Mouse (Mus musculus) erythroid progenitor cell, adult 5-6 weeks (primary cell): Measurements from ENCODE around the gene Tbc1d10a. TPM values are rescaled to one million over a fixed set of nuclear protein-coding genes. Genes with fewer than 3 reads are reported as not detected.
A peak's percentile ranks its signal among the peaks of the same experiment; 100 is the strongest.

Experiments used
- ATAC-seq: replicated peaks from 2 replicates; pipeline ENCODE4 v1.8.0; 2016; ENCODE audit warnings: moderate number of reproducible peaks, mild to moderate bottlenecking, moderate TSS enrichment, inconsistent platforms; ENCODE audit not compliant: poor library complexity, low FRiP score, severe bottlenecking
- total RNA-seq, 2 experiments: library from RNA; stranded (forward) in 1 of 2; stranded (reverse) in 1 of 2; fragments of 150-400 nt in 1 of 2; fragments of 186-747, 209-891 nt in 1 of 2; gene quantifications; 2 replicates each; pipeline versions ENCODE4 v1.2.3 to v1.2.4; 2015 to 2017; ENCODE audit warnings: low replicate concordance in 2 of 2

The Tbc1d10a gene
- total RNA-seq, 2 experiments from 2014 or later = 2.5 to 4.2 TPM

DNA sequence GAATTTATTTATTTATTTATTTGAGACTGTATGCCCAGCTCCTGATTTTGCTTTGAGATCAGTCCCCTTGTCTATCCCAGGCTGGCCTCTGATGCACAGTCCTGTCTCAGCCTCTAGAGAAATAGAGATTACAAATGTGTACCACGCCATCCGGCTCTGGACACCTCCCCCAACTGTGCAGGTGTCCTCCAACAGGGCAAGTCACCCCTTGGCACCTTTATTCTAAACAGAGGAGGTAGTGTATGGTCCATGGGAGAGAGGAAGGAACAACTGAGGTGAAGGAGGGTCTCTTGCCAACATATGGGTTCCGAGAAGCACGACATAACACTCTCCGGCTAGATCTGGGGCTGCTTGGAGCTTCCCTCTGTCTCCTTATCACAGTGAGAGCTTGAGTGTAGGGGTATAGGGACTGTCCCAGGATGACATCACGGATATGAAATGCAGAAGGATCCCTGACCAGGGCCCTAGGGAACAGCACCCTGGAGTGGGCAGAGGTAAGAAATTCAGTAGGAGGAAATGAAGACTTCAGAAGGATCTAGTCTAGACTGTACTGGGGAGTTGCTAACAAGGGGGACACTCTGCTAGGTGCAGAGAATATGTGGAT lies 48.6 kb downstream of the Tbc1d10a start:
- ATAC-seq = no peak

DNA sequence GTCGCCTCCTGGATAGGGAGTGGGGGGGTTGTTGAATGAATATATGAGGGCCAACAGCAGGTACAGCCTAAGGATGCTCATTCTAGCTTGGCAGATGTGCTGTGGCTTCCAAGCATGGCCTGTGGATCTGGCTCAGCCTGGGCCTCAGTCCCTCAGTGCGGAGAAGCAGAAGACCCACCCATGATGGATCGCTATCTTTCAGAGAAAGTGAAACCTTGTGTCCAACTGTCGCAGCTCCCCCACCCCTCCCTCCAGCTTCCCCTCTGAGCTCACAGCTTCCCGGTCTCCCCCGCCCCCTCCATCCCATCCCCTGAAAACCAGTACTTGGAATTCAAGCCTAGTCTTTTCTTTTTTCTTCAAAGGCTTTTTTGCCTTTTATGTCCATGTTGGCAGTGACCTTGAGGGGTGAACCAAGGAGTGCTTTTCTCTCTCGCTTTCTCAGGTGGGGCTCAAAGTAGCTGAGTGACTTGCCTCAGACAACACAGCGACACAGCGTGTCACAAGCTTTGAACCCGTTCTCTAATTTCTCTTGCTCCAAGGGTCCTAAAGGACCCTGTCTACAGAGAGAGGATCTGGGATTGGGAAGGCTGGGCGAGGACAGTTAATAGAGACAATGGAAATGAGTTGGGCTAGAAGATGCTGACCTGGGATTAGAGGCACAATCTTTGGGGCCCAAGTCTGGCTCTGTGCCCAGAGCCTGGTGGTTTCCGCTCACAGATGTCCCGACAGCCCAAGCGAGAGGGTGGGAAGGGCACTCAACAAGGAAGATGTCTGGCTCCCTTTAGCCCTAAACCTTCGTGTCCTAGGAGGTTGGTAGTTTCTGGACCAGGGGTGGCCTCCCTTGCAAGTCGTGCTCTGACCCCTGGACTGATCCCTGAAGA lies 49.3 kb downstream of the Tbc1d10a start, which contains the start of gene Osm:
Osm (plus strand) TSS at position 756 of the 881 bp plus-strand sequence.
- peak; percentile 56 for ATAC-seq

DNA sequence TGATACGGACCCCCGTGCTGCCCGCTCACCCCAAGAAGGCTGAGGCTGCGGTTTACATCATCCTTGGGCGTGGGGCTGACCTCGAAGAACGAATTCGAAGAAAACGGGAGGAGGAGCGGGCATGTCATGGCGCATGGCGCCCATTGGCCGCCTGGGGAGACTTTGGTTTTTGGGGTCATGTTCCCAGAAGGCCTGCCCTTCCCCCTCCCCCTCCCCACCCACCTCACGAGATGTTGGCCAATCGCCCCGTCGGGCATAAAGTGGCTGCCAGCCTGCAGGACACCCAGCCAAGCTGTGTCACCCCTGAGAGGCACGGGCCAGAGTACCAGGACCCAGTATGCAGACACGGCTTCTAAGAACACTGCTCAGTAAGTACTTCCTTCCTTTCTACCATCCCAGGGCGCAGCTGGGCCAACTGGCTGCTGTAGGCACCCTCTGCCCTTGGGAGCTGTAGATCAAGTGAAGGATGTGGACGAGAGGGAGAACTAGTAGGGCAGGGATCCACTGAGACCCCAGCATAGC lies 50.0 kb downstream of the Tbc1d10a start:
- ATAC-seq = peak; percentile 61

DNA sequence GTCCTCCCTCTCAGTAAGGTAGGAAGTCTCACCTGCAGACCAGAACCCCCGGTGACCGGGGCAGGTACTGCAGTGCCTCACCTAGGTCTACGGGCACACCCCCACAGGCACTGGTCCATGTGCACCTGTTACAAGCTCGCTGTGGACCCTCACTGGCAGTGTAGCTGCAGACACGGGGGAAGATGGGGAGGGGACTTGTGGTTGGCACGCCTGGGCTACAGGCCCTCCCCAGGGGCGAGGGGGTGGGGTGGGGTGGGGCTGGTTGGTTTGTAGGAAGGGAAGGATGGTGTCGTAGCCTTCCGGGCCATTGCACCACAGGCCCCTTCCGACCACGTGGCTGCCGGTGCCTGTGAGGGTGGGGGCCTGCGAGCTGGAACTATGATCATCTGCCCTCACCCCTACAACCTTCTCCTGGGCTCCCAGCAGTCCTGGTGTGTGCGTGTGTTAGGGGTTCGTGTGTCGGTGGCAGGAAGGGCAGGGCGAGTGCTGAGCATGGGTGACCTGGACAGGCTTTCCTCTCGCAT lies 50.9 kb downstream of the Tbc1d10a start:
- no peak for ATAC-seq

DNA sequence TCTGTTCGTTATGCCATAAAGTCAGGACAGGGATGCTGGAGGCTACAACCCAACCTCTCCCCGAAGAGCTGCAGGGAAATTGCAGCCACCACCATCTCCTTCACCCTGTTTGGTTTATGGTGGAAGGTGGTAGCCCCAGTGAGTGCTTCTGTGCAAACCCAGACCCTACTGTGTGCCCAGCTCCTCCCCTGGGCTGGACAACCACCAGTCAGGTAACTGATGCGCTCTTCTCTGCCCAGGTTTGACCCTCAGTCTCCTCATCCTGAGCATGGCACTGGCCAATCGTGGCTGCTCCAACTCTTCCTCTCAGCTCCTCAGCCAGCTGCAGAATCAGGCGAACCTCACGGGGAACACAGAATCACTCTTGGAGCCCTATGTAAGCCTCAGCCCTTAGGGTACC lies 51.6 kb downstream of the Tbc1d10a start:
- no peak for ATAC-seq

DNA sequence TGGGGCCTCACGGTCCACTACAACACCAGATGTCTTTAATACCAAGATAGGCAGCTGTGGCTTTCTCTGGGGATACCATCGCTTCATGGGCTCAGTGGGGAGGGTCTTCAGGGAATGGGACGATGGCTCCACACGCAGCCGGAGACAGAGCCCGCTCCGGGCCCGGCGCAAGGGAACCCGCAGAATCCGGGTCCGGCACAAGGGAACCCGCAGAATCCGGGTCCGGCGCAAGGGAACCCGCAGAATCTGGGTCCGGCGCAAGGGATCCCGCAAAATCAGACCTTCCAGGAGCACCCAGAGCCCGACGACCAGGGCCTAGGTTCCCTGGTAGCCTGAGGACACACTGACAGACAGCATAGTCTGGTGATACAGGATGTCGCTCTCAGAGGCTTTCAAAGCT lies 53.1 kb downstream of the Tbc1d10a start:
- no peak for ATAC-seq

DNA sequence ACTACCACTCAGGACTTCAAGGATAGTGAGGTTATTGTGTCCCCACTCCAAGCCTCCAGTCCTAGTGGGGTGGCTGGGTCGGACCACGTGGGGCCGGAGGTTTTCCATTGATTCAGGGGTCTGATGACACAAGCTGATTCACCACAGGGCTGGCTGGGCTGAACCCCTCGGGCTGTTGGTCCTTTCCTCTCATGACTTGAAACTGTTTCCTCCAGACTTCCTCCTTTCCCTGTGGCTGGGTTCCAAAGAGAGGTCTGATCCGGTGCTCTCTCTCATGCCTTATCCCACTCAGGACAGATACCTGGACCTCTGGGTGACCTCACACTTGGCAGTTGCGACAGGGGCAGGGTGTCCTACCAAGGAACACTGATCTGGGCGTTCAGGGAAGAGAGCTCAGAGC lies 53.6 kb downstream of the Tbc1d10a start:
- ATAC-seq = no peak

DNA sequence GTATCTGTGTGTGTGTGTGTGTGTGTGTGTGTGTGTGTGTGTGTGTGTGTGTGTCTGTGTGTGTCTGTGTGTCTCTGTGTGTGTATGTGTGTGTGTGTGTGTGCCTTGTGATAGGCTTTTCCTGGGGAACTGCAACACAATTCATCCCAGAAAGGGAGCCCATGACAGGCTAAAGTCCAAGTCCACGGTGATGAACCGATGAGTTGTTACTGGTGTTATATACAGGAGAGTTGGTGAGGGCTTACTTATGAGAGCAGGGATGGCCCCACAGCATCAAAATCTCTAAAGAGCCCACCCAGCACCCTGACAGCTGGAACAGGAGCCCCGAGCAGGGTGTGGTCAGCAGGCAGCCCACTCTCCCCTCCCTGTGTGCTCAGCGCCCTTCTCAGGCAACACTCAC lies 54.6 kb downstream of the Tbc1d10a start:
- ATAC-seq = no peak

DNA sequence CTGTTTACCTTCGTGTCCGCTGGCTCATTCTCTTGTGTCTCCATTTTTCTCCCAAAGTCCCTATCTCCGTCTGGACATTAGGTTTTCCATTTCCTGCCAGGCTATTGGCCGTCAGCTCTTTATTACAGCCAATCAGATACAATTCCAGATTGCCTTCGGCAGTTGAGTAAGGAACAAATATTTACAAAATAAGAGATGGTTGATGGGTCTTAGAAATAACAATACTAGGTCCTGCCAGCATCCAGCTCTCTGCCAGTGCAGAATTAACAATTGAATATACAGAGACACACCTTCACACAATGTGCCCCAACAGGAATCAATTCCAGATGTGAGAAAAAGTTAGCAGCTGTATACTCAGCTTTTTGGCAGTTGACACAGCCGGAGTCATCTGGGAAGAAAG lies 59.5 kb downstream of the Tbc1d10a start:
- no peak for ATAC-seq

DNA sequence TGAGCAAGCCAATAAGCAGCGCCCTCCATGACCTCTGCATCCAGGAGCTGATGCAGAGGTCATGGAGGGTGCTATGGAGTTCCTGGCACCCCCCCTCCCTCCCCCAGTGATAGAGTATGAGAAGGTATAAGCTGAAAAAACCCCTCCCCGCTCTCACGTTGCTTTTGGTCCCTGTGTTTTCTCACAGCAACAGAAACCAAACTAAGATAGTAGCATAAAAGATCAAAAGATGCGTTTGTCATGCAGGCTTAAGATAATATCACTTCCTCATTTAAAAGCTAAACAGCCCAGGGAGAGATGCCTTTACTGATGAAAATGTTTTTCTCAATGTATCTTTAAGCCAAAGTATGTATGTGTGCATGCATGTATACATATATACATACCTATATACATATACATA lies 60.0 kb downstream of the Tbc1d10a start:
- no peak for ATAC-seq

DNA sequence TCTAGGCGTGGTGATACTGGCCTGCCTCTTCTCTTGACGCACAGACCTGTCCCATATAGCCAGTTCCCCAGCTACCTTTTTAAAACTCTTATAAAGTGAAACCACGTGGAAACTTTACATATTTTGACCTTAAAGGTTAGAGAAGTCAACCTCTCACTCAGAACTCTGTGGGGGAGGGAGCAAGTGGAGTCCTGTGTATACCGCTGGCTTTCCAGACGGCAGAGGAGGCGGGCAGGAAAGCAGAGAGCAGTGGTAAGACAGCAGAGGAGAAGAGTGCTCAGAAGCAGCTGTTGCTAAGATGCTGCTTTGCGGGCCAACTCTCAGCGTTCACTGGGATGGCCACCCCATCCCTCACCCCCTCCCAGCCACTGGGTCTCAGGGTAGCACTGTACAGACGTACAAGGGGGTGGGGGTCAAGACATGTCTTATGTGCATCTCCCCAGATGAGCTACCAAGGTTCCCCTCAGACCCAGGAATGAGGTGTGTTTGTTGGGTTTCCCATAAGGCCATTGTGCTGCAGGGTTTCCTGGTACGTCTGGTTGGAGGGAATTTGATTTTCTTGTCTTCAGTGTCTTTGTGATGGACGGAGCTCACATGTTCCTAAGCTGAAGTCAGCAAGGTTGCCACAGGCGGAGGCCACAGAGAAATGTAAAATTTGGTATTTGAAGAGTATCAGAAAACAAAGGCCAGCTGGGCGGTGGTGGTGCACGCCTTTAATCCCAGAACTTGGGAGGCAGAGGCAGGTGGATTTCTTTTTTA lies 60.8 kb downstream of the Tbc1d10a start:
- no peak for ATAC-seq

DNA sequence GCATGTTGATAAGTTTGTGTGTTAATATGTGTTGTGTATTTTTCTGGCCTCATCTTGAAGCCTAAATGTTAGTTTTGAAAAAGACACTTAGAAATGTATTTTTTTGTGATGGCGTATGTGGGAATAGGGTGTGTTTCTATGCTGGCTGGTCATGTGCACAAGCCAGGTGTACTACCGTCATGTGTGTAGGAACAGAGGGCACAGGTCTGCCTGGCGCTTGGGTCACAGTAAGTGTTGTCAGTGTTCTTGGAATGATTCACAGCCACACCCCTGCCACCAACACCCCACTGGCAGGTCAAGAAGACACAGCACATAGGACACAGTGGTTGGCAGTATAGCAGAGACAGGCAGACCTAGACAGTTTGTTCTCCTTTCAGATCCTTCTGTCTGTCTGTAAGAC lies 62.6 kb downstream of the Tbc1d10a start:
- ATAC-seq = no peak

DNA sequence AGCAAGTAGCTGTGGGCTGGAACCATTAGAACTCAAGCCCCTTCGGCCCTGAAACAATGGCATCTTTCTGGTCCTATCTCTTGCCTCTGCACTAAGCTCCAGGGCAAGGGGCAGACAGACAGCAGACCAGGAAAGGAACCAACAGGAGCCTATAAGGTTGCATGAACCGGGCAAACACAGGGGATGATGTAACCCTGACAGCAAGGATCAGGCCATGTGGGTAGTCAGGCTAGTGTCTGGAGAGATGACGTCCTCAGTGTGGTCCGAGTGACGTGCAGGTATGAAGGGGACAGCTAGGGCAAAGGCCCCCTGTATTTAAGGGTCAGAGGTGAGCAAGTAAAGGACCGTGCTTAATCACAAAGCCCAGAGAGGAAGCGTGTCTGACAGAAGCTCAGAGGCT lies 63.7 kb downstream of the Tbc1d10a start:
- no peak for ATAC-seq

DNA sequence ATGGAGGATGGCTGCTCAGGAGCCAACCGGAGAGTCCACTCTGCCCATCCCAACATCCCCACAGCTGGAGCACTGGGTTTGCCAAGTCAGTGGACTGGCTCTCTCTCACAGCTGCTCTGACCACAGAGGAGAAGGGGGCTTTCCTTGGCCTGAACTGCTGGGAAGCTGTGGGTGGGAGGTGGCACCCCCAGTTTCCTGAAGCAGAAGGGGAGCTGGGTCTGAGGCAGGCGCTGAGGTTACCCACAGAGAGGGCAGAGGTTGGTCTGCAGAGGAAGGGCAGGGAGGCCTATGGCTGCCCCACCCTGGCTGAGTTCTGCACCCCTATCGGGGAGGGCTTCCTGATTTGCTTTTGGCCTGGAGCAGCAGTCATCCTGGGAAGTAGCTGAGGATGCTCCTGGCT lies 64.8 kb downstream of the Tbc1d10a start:
- ATAC-seq = no peak

DNA sequence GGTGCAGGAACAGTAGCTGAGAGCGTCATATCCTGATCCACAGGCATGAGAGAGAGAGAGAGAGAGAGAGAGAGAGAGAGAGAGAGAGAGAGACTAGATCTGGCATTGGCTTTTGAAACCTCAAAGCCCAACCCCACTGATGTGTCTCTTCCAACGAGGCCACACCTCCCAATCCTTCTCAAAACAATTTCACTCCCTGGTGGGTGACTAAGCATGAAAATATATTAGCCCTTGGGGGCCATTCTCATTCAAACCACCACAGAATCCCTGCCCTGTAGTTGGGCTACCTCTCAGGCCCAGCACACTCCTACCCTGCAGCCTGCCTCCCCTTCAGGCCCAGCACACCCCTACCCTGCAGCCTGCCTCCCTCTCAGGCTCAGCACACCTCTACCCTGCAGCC lies 66.3 kb downstream of the Tbc1d10a start:
- no peak for ATAC-seq

DNA sequence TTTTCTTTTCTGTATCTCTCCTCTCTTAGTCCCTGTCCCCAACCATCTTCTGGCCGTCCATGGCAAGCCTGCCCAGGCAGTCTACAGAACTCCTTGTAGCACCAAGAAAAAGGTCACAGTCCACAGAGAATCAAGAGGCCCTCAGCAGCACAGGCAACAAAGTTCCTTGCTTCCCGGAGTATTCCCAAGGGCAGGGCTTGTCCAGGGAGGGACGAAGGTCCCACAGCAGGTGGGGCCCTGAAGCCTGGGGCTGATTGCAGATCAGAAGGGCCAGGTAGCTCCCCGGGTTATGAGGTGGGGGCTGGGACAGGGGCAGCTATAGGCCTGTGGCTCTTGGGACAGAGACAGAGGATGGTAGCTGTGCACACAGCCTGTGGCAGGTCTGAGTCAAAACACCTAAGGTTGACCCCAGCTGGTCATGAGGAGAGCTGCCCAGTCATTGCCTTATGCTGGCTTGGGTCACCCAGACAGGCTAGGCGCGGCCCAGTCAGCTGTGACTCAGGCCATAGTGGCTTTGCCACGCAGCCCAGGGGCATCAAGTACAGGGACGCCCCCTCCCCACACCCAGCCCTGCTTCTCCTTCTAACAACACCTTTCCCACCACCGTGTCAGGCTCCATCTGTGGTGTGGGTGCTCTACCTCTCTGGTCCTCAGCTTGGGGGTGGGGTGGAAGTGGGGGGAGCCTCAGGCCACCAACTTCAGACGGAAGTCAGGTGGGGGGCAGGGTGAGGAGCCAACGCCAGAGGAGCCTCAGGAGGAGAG lies 70.4 kb downstream of the Tbc1d10a start, which contains the start of gene Lif:
Lif (plus strand) TSS at position 712 of the 762 bp plus-strand sequence.
- ATAC-seq = no peak

DNA sequence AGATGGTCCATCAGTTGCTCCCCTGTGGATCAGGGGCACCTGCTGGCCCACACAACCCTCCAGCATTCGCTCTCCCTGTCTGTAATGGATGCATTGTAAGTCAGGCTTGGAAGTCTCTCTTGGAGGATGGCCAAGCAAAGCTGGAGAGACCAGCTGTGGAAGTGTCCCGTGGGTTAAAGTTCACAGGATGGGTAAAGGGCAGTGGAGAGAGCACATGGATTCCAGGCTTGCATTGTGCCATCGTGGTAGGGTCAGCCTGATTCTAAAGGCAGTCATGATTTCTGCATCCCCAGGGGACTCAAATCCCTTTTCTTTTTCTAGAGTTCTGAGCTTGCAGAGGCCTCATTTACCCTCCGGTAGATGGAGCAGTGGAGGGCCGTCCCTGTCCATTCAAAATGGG lies 71.2 kb downstream of the Tbc1d10a start:
- ATAC-seq = no peak

DNA sequence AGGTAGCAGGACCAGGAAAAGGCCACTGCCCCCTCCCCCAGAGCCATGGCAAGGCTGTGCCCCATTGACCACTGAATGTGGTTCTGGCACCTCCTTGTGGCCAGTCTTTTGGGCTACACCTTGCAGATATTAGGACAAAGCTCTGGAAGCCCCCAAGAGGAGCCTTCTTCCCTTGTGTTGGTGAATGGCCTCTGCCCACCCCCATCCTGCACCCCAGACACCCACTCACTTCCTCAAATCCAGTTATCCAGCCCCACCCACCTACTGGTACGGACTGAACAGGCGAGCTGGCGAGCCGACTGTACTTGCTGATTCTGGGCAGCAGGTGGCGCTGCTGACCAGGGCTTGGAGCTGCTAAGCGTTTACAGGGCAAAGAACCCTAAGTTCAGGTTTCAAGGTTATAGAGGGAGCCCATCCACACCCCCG lies 72.1 kb downstream of the Tbc1d10a start:
- peak; percentile 85 for ATAC-seq

DNA sequence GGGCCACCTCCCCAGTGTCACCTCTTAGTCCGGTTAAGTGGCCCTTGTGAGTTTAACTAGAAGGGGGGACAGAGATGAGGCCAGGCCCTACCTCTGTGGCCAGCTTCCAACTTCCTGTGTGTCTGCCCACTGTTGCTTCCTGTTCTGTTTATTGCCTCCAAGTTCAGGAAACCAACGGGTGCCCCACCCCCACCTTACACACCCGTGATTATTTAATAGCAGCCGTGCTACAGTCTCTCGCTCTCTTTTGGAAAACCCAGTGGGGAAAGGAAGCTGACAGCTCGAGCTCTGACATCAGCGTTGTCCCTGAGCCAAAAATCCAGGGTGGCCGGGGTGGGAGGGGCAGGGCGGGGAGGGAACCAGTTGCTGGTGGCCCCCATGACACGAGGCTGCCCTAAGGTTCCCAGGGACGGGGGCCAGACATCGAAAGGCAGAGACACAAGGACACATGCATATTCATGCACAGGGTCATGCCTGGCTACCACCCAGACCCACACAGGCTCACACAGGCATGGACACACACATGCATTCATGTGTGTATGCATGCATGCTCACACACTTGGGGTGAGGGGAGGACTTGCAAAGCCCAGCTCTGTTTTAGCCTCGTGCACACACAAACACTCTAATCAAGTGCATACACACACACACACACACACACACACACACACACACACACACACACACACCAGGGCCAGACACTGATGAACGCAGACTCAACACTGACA lies 74.0 kb downstream of the Tbc1d10a start:
- ATAC-seq = no peak
